In the genomic region with DNA sequence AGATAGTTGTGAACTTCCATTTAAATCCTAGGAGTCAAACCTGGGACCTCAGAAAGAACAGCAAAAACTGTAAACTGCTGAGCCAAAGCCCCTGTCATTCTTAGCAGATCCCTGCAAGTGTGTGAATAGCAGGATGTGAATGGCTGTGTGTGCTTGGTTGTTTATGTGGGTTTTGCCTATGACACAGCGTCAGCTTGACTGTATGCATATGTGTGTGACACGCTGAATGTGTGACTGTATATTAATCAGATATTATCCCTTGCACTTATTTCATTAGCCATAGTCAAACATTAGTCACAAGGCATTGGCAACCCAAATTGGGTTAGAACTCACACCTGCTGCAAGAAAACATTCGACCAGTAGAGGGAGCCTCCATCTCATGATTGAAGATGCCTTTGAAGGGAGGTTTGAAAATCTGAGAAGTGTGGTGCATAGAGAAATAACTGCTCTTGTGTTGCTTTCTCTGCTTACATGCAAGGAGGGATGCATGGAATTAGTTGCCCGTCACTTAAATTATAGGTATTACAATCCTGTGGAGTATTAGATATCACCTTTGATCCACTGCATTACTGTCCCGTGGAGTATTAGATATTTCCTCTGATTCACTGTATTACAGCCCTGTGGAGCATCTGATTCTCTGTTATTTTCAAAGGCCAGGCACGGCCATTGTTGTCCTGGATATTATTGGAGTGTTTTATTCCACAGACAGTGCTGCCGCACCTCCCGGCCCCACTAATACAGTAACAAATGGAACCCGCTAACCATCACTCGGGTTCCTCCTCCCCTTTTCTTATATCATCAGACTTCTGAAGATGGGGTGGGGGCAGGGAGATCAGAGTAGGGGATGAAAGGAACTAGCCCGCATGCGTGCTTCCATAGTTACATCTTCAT, we compare ENCODE assay signal across 8 mouse cellular contexts.
A peak's percentile ranks its signal among the peaks of the same experiment; 100 is the strongest.
DNase-seq lines count a peak whose midpoint lies in the region; ATAC-seq and TF ChIP-seq lines count a peak whose summit lies in the region.

No protein-coding gene starts in this region.

- no peak for TF ChIP-seq POLR2A in liver, adult 2 months (IDR thresholded peaks at IDR 0.05; ENCODE audit: extremely low read depth, insufficient read depth, low read length)

- no peak overlapping the region for H3K4me2 ChIP-seq in liver, embryonic 12.5 days
- no peak overlapping the region for H3K4me2 ChIP-seq in forebrain, embryonic 12.5 days
- H3K4me2 ChIP-seq in hindbrain, postnatal 0 days (ENCODE audit: low read depth, low read length), result no peak overlapping the region
- peak overlapping the region; percentile 39 for H3K4me2 ChIP-seq in midbrain, embryonic 16.5 days (ENCODE audit: low read length)

- no peak overlapping the region for H3K9ac ChIP-seq in liver, adult 2 months (ENCODE audit: low read depth, low read length)
- H3K9ac ChIP-seq in liver, embryonic 12.5 days, result no peak overlapping the region
- no peak overlapping the region for H3K9ac ChIP-seq in forebrain, embryonic 12.5 days
- H3K9ac ChIP-seq in hindbrain, postnatal 0 days (replicated peaks; ENCODE audit: low read length), result no peak overlapping the region
- H3K9ac ChIP-seq in midbrain, embryonic 16.5 days (ENCODE audit: low read depth, low read length), result no peak overlapping the region

- WGBS in liver, adult 2 months, result 55% methylated on average over 12 of the region's 12 CpGs
- 52% methylated on average over 12 of the region's 12 CpGs for WGBS in liver, embryonic 12.5 days (ENCODE audit: insufficient replicate concordance)
- WGBS in forebrain, embryonic 12.5 days, result 53% methylated on average over 12 of the region's 12 CpGs
- 54% methylated on average over 12 of the region's 12 CpGs for WGBS in hindbrain, postnatal 0 days
- 29% methylated on average over 12 of the region's 12 CpGs for WGBS in midbrain, embryonic 16.5 days

- no peaks in the 10 kb centered on the region for H3K27me3 ChIP-seq in liver, adult 2 months (ENCODE audit: control insufficient read depth, insufficient read depth, low read length)
- H3K27me3 ChIP-seq in liver, embryonic 12.5 days (replicated peaks), result no peaks in the 10 kb centered on the region
- no peaks in the 10 kb centered on the region for H3K27me3 ChIP-seq in forebrain, embryonic 12.5 days
- no peaks in the 10 kb centered on the region for H3K27me3 ChIP-seq in hindbrain, postnatal 0 days (ENCODE audit: insufficient read depth, low read length)
- H3K27me3 ChIP-seq in midbrain, embryonic 16.5 days (ENCODE audit: control insufficient read depth, insufficient read depth, low read depth, low read length), result no peaks in the 10 kb centered on the region

- no peak for ATAC-seq in liver, embryonic 12.5 days
- ATAC-seq in forebrain, embryonic 12.5 days (ENCODE audit: low FRiP score), result peak; percentile 80
- ATAC-seq in hindbrain, postnatal 0 days, result peak; percentile 83
- peak; percentile 87 for ATAC-seq in midbrain, embryonic 16.5 days
- ATAC-seq in megakaryocyte, adult 5-6 weeks (ENCODE audit: poor library complexity, severe bottlenecking), result no peak

- no peaks in the 10 kb centered on the region for H3K36me3 ChIP-seq in liver, adult 2 months (ENCODE audit: control insufficient read depth, insufficient read depth, low read length)
- no peaks in the 10 kb centered on the region for H3K36me3 ChIP-seq in liver, embryonic 12.5 days
- H3K36me3 ChIP-seq in forebrain, embryonic 12.5 days (replicated peaks), result no peaks in the 10 kb centered on the region
- no peaks in the 10 kb centered on the region for H3K36me3 ChIP-seq in hindbrain, postnatal 0 days (ENCODE audit: insufficient read depth, low read length)
- no peaks in the 10 kb centered on the region for H3K36me3 ChIP-seq in midbrain, embryonic 16.5 days (ENCODE audit: control insufficient read depth, insufficient read depth, low read length)

- no peaks in the 10 kb centered on the region for H3K79me2 ChIP-seq in liver, adult 2 months (ENCODE audit: control insufficient read depth, insufficient read depth, low read length)

- peak; percentile 39 for DNase-seq in liver, adult 2 months (ENCODE audit: extremely low read depth, low read depth, low spot score)
- DNase-seq in c-Kit-positive CD71-positive TER-119-negative erythroid progenitor cells, embryonic 14.5 days (ENCODE audit: low read depth), result peak; percentile 4
- peak; percentile 91 for DNase-seq in hindbrain, postnatal 0 days (ENCODE audit: low spot score)
- DNase-seq in left cerebral cortex, adult 9 months (ENCODE audit: low spot score in 2 of 2), result peak; percentile 11 to 84

- H3K4me3 ChIP-seq in liver, adult 2 months (ENCODE audit: insufficient read depth, low read depth, low read length), result no peak overlapping the region
- no peak overlapping the region for H3K4me3 ChIP-seq in liver, embryonic 12.5 days
- no peak overlapping the region for H3K4me3 ChIP-seq in forebrain, embryonic 12.5 days (replicated peaks)
- H3K4me3 ChIP-seq in hindbrain, postnatal 0 days (ENCODE audit: low read length), result no peak overlapping the region
- no peak overlapping the region for H3K4me3 ChIP-seq in midbrain, embryonic 16.5 days (ENCODE audit: low read depth, low read length)

- H3K9me3 ChIP-seq in liver, embryonic 12.5 days (replicated peaks), result no peaks in the 10 kb centered on the region
- H3K9me3 ChIP-seq in forebrain, embryonic 12.5 days, result no peaks in the 10 kb centered on the region
- H3K9me3 ChIP-seq in hindbrain, postnatal 0 days (ENCODE audit: low read length), result no peaks in the 10 kb centered on the region
- no peaks in the 10 kb centered on the region for H3K9me3 ChIP-seq in midbrain, embryonic 16.5 days (replicated peaks; ENCODE audit: control insufficient read depth, low read length, poor library complexity, severe bottlenecking)

- H3K4me1 ChIP-seq in liver, adult 2 months (ENCODE audit: control insufficient read depth, insufficient read depth, low read length), result no peaks in the 10 kb centered on the region
- H3K4me1 ChIP-seq in liver, embryonic 12.5 days, result no peaks in the 10 kb centered on the region
- no peaks in the 10 kb centered on the region for H3K4me1 ChIP-seq in forebrain, embryonic 12.5 days
- H3K4me1 ChIP-seq in hindbrain, postnatal 0 days (ENCODE audit: insufficient read depth, low read length), result no peaks in the 10 kb centered on the region
- H3K4me1 ChIP-seq in midbrain, embryonic 16.5 days (ENCODE audit: control insufficient read depth, insufficient read depth, low read length), result peaks cover 9% of the 10 kb centered on the region; the same call in 1 of the 2 replicates

- H3K27ac ChIP-seq in liver, adult 2 months (replicated peaks; ENCODE audit: insufficient read depth, low read depth, low read length), result no peak overlapping the region
- no peak overlapping the region for H3K27ac ChIP-seq in liver, embryonic 12.5 days
- H3K27ac ChIP-seq in forebrain, embryonic 12.5 days, result no peak overlapping the region
- no peak overlapping the region for H3K27ac ChIP-seq in hindbrain, postnatal 0 days
- H3K27ac ChIP-seq in midbrain, embryonic 16.5 days (ENCODE audit: low read length), result peak overlapping the region; percentile 73

- TF ChIP-seq CTCF in liver, adult 2 months (IDR thresholded peaks at IDR 0.05; ENCODE audit: low read depth, low read length), result peak; percentile 29
- peak; percentile 94 for TF ChIP-seq CTCF in hindbrain, postnatal 0 days (IDR thresholded peaks at IDR 0.05; ENCODE audit: low read depth)

Comparison
In these comparisons a context has a peak if more than half of its experiments do, and no peak if none do; other contexts are left out.
1. DNase-seq: peak in every context shown above with its lines; median percentile 91 in hindbrain, postnatal 0 days; 48 in left cerebral cortex, adult 9 months; 39 in liver, adult 2 months; 4 in c-Kit-positive CD71-positive TER-119-negative erythroid progenitor cells, embryonic 14.5 days.
2. ATAC-seq: peak in forebrain, embryonic 12.5 days (single experiment), hindbrain, postnatal 0 days (single experiment) and midbrain, embryonic 16.5 days (single experiment); none in liver, embryonic 12.5 days (single experiment) and megakaryocyte, adult 5-6 weeks (single experiment).